Mouse (Mus musculus): ENCODE measurements around the gene Garnl3. TPM values are rescaled to one million over a fixed set of nuclear protein-coding genes. Genes with fewer than 3 reads are reported as not detected.
A peak's percentile ranks its signal among the peaks of the same experiment; 100 is the strongest.

Garnl3 gene
- polyA plus RNA-seq, 1 experiment from 2014 or later, result 16.6 TPM

DNA sequence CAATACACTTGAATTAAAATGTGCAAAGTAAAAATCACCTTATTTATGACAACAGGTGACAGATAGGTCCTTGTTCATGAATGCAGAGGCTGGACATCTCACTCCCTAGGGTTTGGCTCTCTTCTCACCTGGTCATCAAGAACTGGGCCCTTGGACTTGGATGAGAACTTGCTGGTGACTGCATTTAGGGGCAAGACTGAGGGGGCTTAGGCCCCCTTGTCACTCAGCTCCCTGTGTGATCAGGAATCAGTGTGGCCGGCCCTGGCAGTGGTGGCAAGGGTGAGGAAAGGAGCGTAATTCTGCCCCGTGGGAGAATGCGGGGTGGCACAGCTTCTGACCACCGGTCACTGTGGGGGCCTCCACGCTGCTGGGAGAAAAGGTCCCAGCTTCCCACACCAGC lies 4.9 kb upstream of the Garnl3 start:
- Histone ChIP-seq H3K36me3 (ENCODE audit: control insufficient read depth, insufficient read depth, low read length) (no peaks in the 10 kb centered on the region), H3K4me3 (replicated peaks; ENCODE audit: low read length) (no peak overlapping the region), H3K9me3 (replicated peaks; ENCODE audit: control insufficient read depth, low read length) (no peaks in the 10 kb centered on the region), H3K9ac (ENCODE audit: low read length) (no peak overlapping the region), H3K4me2 (ENCODE audit: low read depth, low read length) (no peak overlapping the region), H3K27ac (ENCODE audit: low read length) (no peak overlapping the region), H3K27me3 (ENCODE audit: control insufficient read depth, insufficient read depth, low read length) (no peaks in the 10 kb centered on the region), H3K4me1 (ENCODE audit: control insufficient read depth, insufficient read depth, low read length) (no peaks in the 10 kb centered on the region)
- WGBS, result 89% methylated on average over 6 of the region's 6 CpGs
- ATAC-seq (ENCODE audit: insufficient read depth, low FRiP score), result no peak

DNA sequence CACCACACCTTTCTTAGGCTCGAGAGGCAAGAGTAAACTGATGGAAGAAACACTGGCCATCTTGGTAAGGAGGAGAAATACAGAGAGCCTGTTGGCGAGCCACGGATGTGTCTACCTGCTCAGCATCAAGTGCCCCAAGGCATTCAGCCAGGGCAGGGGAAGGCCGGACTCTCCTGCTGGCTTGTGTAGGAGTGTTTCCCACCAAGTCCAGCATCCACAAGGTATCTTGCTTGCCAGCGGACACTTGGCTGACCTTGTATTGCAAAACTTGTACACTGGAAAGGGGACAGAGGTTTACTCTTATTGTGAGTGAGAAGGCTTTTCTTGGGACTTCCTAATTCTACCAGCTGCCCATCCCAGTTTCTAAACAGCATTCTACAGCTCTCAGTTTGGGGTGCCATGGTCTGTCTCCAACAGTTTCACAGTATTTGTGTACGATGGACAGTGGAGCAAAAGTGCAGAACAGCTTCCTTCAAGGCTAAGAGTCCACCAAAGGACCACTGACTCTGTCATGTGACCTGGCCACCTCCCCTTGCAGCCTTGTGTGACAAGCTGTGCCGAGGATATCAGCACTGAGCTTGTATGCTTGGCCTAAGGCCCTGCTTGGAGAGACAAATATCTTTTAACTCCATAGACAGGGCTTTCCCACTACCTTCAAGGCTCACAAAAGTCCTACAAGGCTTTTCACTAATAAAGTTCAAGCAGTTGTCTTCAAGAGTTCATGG lies 3.5 kb upstream of the Garnl3 start:
- no peak overlapping the region for H3K4me2 ChIP-seq (ENCODE audit: low read depth, low read length)
- 73% methylated on average over 7 of the region's 7 CpGs for WGBS
- H3K27ac ChIP-seq (ENCODE audit: low read length), result no peak overlapping the region
- H3K4me3 ChIP-seq (replicated peaks; ENCODE audit: low read length), result no peak overlapping the region
- H3K4me1 ChIP-seq (ENCODE audit: control insufficient read depth, insufficient read depth, low read length), result peaks cover under 1% of the 10 kb centered on the region
- H3K9ac ChIP-seq (ENCODE audit: low read length), result no peak overlapping the region
- no peaks in the 10 kb centered on the region for H3K36me3 ChIP-seq (ENCODE audit: control insufficient read depth, insufficient read depth, low read length)
- H3K9me3 ChIP-seq (replicated peaks; ENCODE audit: control insufficient read depth, low read length), result no peaks in the 10 kb centered on the region
- no peaks in the 10 kb centered on the region for H3K27me3 ChIP-seq (ENCODE audit: control insufficient read depth, insufficient read depth, low read length)
- no peak for ATAC-seq (ENCODE audit: insufficient read depth, low FRiP score)

- H3K9ac ChIP-seq (ENCODE audit: low read length), result no peak overlapping the region
- no peak overlapping the region for H3K27ac ChIP-seq (ENCODE audit: low read length)
- ATAC-seq (ENCODE audit: insufficient read depth, low FRiP score), result no peak
- H3K27me3 ChIP-seq (ENCODE audit: control insufficient read depth, insufficient read depth, low read length), result no peaks in the 10 kb centered on the region
- H3K4me1 ChIP-seq (ENCODE audit: control insufficient read depth, insufficient read depth, low read length), result peaks cover 7% of the 10 kb centered on the region
- H3K4me3 ChIP-seq (replicated peaks; ENCODE audit: low read length), result no peak overlapping the region
- 9% methylated on average over 7 of the region's 7 CpGs for WGBS
- H3K9me3 ChIP-seq (replicated peaks; ENCODE audit: control insufficient read depth, low read length), result no peaks in the 10 kb centered on the region
- no peak overlapping the region for H3K4me2 ChIP-seq (ENCODE audit: low read depth, low read length)
- H3K36me3 ChIP-seq (ENCODE audit: control insufficient read depth, insufficient read depth, low read length), result no peaks in the 10 kb centered on the region
These were observed 852 bp upstream of the Garnl3 start for GRCm38 (mm10) chr2:33132306-33132705.

DNA sequence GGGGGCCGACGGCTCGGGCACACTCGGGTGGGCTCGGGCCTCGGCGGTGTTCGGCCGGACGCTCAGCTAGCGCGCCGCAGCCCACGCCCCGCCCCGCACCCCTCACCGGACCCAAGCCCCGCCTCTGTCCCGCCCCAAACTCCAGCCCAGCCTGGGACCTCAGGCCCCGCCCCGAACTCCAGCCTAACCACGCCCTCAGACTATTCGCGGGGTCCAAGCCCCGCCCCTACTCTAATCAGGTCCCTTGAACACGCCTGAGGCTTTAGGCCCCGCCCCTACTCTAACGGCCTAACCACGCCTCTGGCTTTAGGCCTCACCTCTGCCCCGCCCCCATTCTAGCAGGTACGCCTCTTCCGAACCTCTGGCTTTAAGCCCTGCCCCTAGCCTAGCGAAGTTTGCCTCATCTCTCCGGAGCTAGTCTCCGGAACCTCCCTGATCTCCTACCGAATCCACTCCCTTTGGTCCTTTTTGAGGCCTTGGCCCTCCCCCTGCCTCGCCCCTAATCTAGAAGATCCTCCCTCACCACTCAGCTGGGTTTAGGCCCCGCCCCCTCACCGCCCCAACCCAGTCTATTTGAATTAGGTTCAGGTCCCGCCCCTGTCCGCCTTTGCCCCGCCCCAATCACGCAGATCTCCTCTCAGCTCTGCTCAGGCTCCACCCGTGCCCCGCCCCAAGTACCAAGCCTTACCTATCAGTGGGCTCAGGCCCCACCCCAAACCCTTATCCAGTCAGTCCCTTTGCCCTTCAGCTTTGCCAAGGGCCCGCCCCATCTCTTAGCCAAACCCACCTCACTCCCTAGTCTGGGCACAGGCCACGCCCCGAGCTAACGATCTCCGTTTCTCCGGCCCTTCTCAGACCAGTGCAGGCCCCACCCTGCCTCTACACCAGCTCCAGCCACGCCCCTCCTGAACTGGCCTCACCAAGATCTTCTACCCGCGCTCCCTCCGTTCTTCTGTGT lies 649 bp downstream of the Garnl3 start:
- Histone ChIP-seq H3K27me3 (ENCODE audit: control insufficient read depth, insufficient read depth, low read length) (no peaks in the 10 kb centered on the region), H3K9me3 (replicated peaks; ENCODE audit: control insufficient read depth, low read length) (no peaks in the 10 kb centered on the region), H3K27ac (ENCODE audit: low read length) (peak overlapping the region; percentile 69), H3K4me2 (ENCODE audit: low read depth, low read length) (peak overlapping the region; percentile 100), H3K9ac (ENCODE audit: low read length) (peak overlapping the region; percentile 82), H3K4me3 (replicated peaks; ENCODE audit: low read length) (peak overlapping the region; percentile 82), H3K36me3 (ENCODE audit: control insufficient read depth, insufficient read depth, low read length) (no peaks in the 10 kb centered on the region), H3K4me1 (ENCODE audit: control insufficient read depth, insufficient read depth, low read length) (peaks cover 7% of the 10 kb centered on the region)
- ATAC-seq (ENCODE audit: insufficient read depth, low FRiP score), result peak; percentile 94
- under 1% methylated on average over 55 of the region's 55 CpGs for WGBS

DNA sequence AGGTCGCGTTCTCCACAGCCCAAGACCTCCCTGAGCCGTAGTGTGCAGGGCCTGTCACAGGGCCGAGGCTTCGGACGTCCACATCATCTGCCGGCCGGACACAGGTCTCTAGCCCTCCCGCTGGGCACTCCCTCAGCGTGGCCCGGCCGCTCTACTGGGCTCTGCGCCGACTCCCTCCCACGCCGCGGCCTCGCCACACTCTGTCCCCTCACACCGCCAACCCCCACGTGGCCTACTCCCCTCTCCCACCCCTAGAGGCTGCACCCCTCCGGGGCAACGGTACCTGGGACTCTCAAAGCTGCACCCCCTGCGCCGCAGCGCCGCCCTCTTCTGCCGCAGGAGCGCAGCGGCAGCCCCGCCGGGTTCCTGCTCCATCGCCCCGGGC lies 1.3 kb downstream of the Garnl3 start:
- no peak; the same call in 1 of the 2 replicates for ATAC-seq (ENCODE audit: insufficient read depth, low FRiP score)
- Histone ChIP-seq H3K27me3 (ENCODE audit: control insufficient read depth, insufficient read depth, low read length) (no peaks in the 10 kb centered on the region), H3K4me3 (replicated peaks; ENCODE audit: low read length) (peak overlapping the region; percentile 82), H3K9ac (ENCODE audit: low read length) (peak overlapping the region; percentile 82), H3K27ac (ENCODE audit: low read length) (peak overlapping the region; percentile 48), H3K9me3 (replicated peaks; ENCODE audit: control insufficient read depth, low read length) (no peaks in the 10 kb centered on the region), H3K4me1 (ENCODE audit: control insufficient read depth, insufficient read depth, low read length) (peaks cover 7% of the 10 kb centered on the region), H3K4me2 (ENCODE audit: low read depth, low read length) (peak overlapping the region; percentile 100), H3K36me3 (ENCODE audit: control insufficient read depth, insufficient read depth, low read length) (no peaks in the 10 kb centered on the region)
- 0% methylated on average over 33 of the region's 33 CpGs for WGBS

DNA sequence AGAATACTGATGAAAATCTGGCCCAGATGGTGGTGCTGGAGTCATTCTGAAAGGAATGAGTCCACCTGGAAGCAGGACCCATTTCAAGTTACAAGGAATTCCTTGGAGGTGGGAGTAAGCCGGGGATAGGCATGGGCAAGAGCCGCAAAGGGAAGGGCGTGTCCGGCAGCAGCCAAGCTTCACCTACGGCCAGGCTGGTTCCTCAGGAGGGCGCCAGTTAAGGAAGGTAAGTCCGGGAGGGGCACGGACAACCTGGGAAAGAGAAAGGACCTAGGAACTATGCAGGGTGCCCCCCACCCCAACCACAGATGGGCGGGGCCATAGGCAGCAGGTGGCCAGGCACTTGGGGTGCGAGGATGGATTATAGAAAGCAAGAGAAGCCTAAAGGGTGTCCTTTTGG lies 1.8 kb downstream of the Garnl3 start:
- peak overlapping the region; percentile 82 for H3K4me3 ChIP-seq (replicated peaks; ENCODE audit: low read length)
- no peak for ATAC-seq (ENCODE audit: insufficient read depth, low FRiP score)
- no peaks in the 10 kb centered on the region for H3K27me3 ChIP-seq (ENCODE audit: control insufficient read depth, insufficient read depth, low read length)
- 3% methylated on average over 10 of the region's 10 CpGs for WGBS
- peaks cover 7% of the 10 kb centered on the region for H3K4me1 ChIP-seq (ENCODE audit: control insufficient read depth, insufficient read depth, low read length)
- no peaks in the 10 kb centered on the region for H3K36me3 ChIP-seq (ENCODE audit: control insufficient read depth, insufficient read depth, low read length)
- peak overlapping the region; percentile 82 for H3K9ac ChIP-seq (ENCODE audit: low read length)
- H3K9me3 ChIP-seq (replicated peaks; ENCODE audit: control insufficient read depth, low read length), result no peaks in the 10 kb centered on the region
- no peak overlapping the region for H3K27ac ChIP-seq (ENCODE audit: low read length)
- peak overlapping the region; percentile 100 for H3K4me2 ChIP-seq (ENCODE audit: low read depth, low read length)

DNA sequence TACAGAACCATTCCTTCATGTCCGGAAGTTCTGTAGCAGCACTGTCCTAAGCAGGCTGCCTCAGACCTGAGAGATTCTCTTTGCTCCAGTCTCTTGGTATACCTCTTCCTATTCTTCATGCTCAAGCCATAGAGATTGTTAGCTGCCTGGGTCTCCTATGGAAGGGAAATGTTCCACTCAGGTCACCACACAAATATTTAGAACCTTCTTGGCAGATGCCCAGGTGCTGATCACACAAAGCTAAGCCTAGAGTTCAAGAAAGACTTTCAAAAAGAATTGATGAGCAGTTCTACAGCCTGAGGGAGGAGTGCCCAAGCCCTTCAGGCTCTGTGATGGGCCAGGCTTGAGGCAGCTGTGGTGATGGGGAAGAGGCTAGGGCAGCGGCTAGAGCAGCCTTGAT lies 2.4 kb downstream of the Garnl3 start:
- Histone ChIP-seq H3K4me3 (replicated peaks; ENCODE audit: low read length) (no peak overlapping the region), H3K36me3 (ENCODE audit: control insufficient read depth, insufficient read depth, low read length) (no peaks in the 10 kb centered on the region), H3K27ac (ENCODE audit: low read length) (no peak overlapping the region), H3K27me3 (ENCODE audit: control insufficient read depth, insufficient read depth, low read length) (no peaks in the 10 kb centered on the region), H3K9me3 (replicated peaks; ENCODE audit: control insufficient read depth, low read length) (no peaks in the 10 kb centered on the region), H3K4me2 (ENCODE audit: low read depth, low read length) (no peak overlapping the region), H3K4me1 (ENCODE audit: control insufficient read depth, insufficient read depth, low read length) (peaks cover 7% of the 10 kb centered on the region), H3K9ac (ENCODE audit: low read length) (no peak overlapping the region)
- 72% methylated on average over 2 of the region's 2 CpGs for WGBS
- no peak for ATAC-seq (ENCODE audit: insufficient read depth, low FRiP score)

- no peak for ATAC-seq (ENCODE audit: insufficient read depth, low FRiP score)
- Histone ChIP-seq H3K27ac (ENCODE audit: low read length) (no peak overlapping the region), H3K27me3 (ENCODE audit: control insufficient read depth, insufficient read depth, low read length) (no peaks in the 10 kb centered on the region), H3K9me3 (replicated peaks; ENCODE audit: control insufficient read depth, low read length) (no peaks in the 10 kb centered on the region), H3K4me1 (ENCODE audit: control insufficient read depth, insufficient read depth, low read length) (peaks cover 7% of the 10 kb centered on the region), H3K4me3 (replicated peaks; ENCODE audit: low read length) (no peak overlapping the region), H3K36me3 (ENCODE audit: control insufficient read depth, insufficient read depth, low read length) (no peaks in the 10 kb centered on the region), H3K4me2 (ENCODE audit: low read depth, low read length) (no peak overlapping the region), H3K9ac (ENCODE audit: low read length) (no peak overlapping the region)
- whole genome bisulfite sequencing, result 56% methylated on average over 2 of the region's 2 CpGs
These were observed 4.2 kb downstream of the Garnl3 start for GRCm38 (mm10) chr2:33127271-33127670.

GRCm38 (mm10) chr2:33122856-33123255 lies 8.6 kb downstream of the Garnl3 start:
- H3K36me3 ChIP-seq (ENCODE audit: control insufficient read depth, insufficient read depth, low read length), result no peaks in the 10 kb centered on the region
- H3K4me3 ChIP-seq (replicated peaks; ENCODE audit: low read length), result no peak overlapping the region
- WGBS, result 74% methylated on average over 6 of the region's 6 CpGs
- no peaks in the 10 kb centered on the region for H3K9me3 ChIP-seq (replicated peaks; ENCODE audit: control insufficient read depth, low read length)
- H3K4me1 ChIP-seq (ENCODE audit: control insufficient read depth, insufficient read depth, low read length), result no peaks in the 10 kb centered on the region
- H3K27me3 ChIP-seq (ENCODE audit: control insufficient read depth, insufficient read depth, low read length), result no peaks in the 10 kb centered on the region
- H3K27ac ChIP-seq (ENCODE audit: low read length), result no peak overlapping the region
- H3K9ac ChIP-seq (ENCODE audit: low read length), result no peak overlapping the region
- H3K4me2 ChIP-seq (ENCODE audit: low read depth, low read length), result no peak overlapping the region
- no peak for ATAC-seq (ENCODE audit: insufficient read depth, low FRiP score)
